Mouse (Mus musculus) small intestine, adult 2 months (tissue): ENCODE measurements around the gene Eno3.

Experiments
- CTCF ChIP-seq: fragments of 200-500 bp; IDR thresholded peaks from 2 replicates; pipeline ENCODE4 v1.5.1; 2012; ENCODE audit warnings: low read depth, mild to moderate bottlenecking, control low read depth, inconsistent platforms, low read length, moderate library complexity, mixed read lengths; ENCODE audit not compliant: insufficient replicate concordance, insufficient read length; ENCODE audit errors: extremely low read depth
- POLR2A ChIP-seq: fragments of 200-500 bp; IDR thresholded peaks from 2 replicates; pipeline ENCODE4 v1.6.1; 2012; ENCODE audit warnings: low read depth, mild to moderate bottlenecking, control low read depth, inconsistent platforms, low read length, moderate library complexity

GRCm38 (mm10) chr11:70663101-70663500 is 6.1 kb downstream of the Eno3 start:
- no peak for TF ChIP-seq CTCF
- TF ChIP-seq POLR2A = no peak
